Mouse (Mus musculus) heart, adult 18-20 months (tissue): ENCODE measurements at regions not wholly inside any gene's neighbourhood (a gene's known extent, or its start where the extent isn't known, plus 50 kb on each side); places are given as distances from the start of the nearest gene placed in this dataset.
A peak's percentile ranks its signal among the peaks of the same experiment; 100 is the strongest.
"Not testable (repeated sequence)": the region's sequence is repeated elsewhere in the genome, so short reads cannot be mapped to it uniquely, and the experiment has no call there.

Experiments used
- DNase-seq, 2 experiments: peaks; one replicate each; pipeline ENCODE4 v3.0.0; 2021 to 2022; ENCODE audit warnings: mixed read lengths in 1 of 2

DNA sequence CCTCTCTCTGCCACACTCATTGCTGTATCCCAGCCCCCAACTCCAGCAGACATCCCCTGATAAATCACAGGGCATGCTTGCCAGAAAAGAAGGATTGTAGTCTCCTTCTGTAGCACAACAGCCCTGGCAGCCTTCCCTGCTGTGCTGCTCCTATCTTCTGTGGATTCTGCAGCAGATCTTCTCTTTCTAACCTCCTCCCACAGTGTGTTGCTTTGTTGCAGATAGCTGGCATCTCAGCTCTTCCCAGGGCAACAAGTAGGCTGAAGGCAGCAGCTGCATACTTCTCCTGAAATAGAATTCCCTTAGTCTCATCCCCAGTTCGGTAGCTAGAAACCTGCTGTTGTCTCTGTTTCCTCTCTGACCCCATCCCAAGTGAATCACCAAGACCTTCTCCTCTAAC, 77.7 kb downstream of the Amer1 start:
- DNase-seq: no peak

- not testable (repeated sequence) for DNase-seq
Observed at GRCm38 (mm10) chrX:95365326-95365725, 79.3 kb downstream of the Amer1 start.

DNA sequence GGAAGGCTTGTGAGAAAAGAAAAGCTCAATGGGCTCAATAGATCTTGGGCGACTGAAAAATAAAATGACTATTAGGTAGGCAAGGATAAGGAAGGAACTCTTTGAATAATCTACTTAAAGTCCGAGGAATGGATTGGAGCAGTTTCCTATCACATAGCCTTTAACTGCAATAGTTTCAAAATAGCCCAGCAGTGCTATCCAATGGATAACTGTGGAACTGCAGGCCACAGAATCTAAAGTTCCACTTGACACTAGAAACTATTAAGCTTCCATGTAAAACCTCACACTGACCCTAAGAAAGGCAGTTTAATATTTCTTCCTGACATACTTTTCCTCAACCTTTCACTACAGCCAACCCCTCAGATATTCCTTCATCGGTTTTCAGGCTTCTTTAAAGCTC, 85.6 kb downstream of the Amer1 start:
- peak in 1 of 2 experiments; percentile 18 for DNase-seq
